Mouse (Mus musculus): ENCODE measurements at regions not wholly inside any gene's neighbourhood (a gene's known extent, or its start where the extent isn't known, plus 50 kb on each side); places are given as distances from the start of the nearest gene placed in this dataset.

- in situ Hi-C loops (cut with MseI, MboI), result no loop called here
Measured at GRCm38 (mm10) chr16:78490245-78490644, 86.3 kb downstream of the D16Ertd472e start.

- in situ Hi-C loops (cut with MseI, MboI), result no loop called here
Measured at GRCm38 (mm10) chr16:78489604-78490003, 86.9 kb downstream of the D16Ertd472e start.

- in situ Hi-C loops (cut with MseI, MboI), result no loop called here
Measured at GRCm38 (mm10) chr16:78486531-78486930, 90.0 kb downstream of the D16Ertd472e start.

- in situ Hi-C loops (cut with MseI, MboI), result no loop called here
Measured at GRCm38 (mm10) chr16:78484319-78484718, 92.2 kb downstream of the D16Ertd472e start.

DNA sequence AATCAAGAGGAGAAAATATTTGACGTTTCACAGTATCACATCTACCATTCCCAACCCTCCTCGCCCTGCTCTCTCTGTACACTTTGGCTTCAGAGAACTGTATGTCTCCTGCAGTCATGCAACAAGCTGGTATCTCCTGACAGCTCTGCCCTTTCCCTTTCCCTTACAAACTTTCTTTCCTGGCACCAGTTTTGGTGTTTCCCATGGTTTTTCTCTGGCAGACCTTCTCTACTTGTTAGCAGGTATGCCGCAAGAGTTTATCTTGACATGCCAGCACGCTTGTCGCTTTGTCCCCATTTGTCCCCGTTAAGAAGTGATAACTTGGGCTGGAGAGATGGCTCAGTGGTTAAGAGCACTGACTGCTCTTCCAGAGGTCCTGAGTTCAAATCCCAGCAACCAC, 94.9 kb downstream of the D16Ertd472e start:
- in situ Hi-C loops (cut with MseI, MboI), result no loop called here

DNA sequence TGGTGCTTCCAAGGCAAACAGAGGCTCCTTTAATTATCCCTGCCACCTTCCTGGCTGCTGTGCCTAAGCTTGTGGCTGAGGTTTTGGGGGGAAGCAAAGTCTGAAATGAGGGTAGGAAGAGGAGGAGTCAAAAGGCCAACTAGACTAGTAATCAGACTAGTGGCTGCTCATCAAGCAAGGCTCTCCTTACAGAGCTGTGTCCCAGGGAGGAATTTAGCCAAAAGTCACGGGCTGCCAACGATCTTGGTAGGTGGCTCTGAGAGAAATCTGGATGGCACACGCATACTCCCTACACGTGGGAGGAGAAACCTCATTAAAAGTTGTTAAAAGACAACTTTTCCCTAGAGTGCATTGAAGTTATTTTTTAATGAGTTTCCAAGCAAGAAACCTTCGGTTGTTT, 95.4 kb downstream of the D16Ertd472e start:
- in situ Hi-C loops (cut with MseI, MboI), result no loop called here

- in situ Hi-C loops (cut with MseI, MboI), result no loop called here
Measured at GRCm38 (mm10) chr16:78480261-78480660, 96.2 kb downstream of the D16Ertd472e start.

DNA sequence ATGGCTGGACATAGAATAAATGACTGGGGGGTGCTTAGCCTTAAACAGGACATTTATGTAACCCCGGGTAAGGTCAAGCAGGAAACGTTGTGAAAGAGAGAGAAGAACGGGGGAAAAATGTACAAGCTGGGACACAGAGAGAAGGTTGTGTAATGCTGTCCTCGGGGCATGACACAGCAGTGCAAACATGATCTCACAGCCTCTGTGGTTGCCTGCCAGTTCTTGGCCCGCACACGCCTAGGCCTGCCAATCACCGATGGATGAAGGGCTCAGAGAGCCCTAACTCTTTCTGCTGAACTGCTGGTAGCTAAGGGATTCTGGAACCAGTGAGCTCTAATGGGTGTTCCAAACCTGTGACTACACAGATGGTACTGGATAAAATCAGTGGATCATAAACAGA, 96.5 kb upstream of the Btg3 start:
- in situ Hi-C loops (cut with MseI, MboI), result no loop called here

- in situ Hi-C loops (cut with MseI, MboI), result loop anchor here in 1 of 2 experiments (10.0 kb wide), 1 partner anchor 175 kb away; no protein-coding TSS in a partner anchor
Measured at GRCm38 (mm10) chr16:78459996-78460395, 83.0 kb upstream of the Btg3 start.

DNA sequence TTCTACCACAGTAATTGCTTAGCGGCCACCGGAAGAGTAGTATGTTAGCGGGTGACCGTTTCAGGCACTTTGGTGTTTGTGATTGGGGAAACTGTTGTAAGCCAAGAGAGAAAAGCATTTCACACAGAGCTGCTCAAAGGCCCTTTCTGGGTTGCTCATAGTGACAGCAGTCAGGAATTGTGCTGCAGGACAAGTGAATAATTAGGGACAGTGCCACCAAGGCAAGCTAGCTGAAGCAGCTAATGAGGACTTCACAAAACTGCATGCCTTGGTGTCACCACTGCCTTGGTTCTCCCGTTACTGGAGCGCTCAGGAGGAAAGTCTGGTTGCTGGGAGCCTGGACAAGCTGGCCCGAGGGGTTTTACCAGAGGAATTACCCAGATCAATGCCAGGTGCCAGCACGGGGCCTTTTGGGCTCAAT, 80.7 kb upstream of the Btg3 start:
- in situ Hi-C loops (cut with MseI, MboI), result loop anchor here in 1 of 2 experiments (10.0 kb wide), 1 partner anchor 177 kb away; no protein-coding TSS in a partner anchor

DNA sequence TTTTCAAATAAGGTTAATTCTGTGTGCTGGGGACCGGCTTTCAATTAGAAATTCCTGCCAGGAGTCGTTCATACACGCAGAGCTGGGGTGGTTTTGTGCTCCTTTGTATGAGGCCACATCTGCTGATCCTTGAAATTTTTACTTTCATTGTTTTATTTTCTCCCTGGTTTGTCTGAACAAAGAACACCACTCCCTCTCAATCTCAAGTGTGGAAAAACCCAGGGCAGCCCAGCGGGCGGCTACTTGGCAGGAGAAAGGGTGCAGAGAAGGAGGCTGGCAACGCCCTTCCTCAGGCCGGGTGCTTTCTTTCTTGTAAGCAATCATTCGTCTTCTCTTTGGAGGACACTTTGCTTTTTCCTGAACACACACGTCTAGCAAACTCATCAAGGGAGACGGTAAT, 79.4 kb upstream of the Btg3 start:
- in situ Hi-C loops (cut with MseI, MboI), result loop anchor here in 1 of 2 experiments (10.0 kb wide), 1 partner anchor 178 kb away; no protein-coding TSS in a partner anchor

GRCm38 (mm10) chr16:78454509-78454908, 77.5 kb upstream of the Btg3 start:
- in situ Hi-C loops (cut with MseI, MboI), result loop anchor here (5.0 to 10.0 kb wide), 2 partner anchors 180 to 183 kb away; no protein-coding TSS in a partner anchor

DNA sequence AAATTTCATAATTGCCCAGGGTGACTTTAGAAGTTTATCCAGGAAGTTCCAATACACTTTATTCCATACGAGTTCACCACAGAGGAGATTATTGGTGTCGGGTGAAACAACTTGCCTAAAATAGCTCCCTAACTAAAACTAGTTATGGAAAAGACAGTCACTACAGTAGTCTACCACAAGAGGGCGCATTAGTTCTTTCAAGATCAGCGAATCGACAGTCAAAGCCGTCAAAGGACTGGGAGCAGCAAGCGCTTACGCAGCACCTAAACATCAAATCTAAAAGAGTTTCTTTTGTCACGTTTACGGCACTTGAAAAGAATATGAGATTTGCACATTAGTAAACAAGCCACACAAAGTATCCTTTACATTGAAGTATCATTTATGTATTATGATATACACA, 75.3 kb upstream of the Btg3 start:
- in situ Hi-C loops (cut with MseI, MboI), result loop anchor here (5.0 to 10.0 kb wide), 2 partner anchors 182 to 185 kb away; no protein-coding TSS in a partner anchor

GRCm38 (mm10) chr16:78451750-78452149, 74.8 kb upstream of the Btg3 start:
- in situ Hi-C loops (cut with MseI, MboI), result loop anchor here (5.0 to 10.0 kb wide), 2 partner anchors 183 to 186 kb away; no protein-coding TSS in a partner anchor

GRCm38 (mm10) chr16:78451251-78451650, 74.3 kb upstream of the Btg3 start:
- in situ Hi-C loops (cut with MseI, MboI), result loop anchor here (5.0 to 10.0 kb wide), 2 partner anchors 184 to 186 kb away; no protein-coding TSS in a partner anchor

DNA sequence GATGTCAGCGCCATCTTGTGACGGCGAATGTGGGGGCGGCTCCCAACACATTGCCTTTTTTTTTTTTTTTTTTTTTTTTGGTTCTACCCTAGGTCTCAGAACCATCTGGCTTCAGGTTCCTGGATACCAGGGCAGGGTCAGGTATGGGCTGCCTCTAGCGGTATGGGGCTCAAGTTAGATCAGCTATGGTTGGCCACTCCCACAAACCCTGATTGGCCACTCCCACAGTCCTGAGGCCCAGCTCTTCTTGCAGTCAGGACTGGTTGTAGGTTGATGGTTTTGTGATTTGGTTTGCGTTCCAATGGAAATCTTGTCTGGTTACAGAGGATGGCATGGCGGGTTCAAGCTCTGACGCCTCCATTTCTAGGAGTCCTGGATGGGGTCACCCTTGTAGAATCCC, 72.2 kb upstream of the Btg3 start:
- in situ Hi-C loops (cut with MseI, MboI), result no loop called here

- in situ Hi-C loops (cut with MseI, MboI), result no loop called here
Measured at GRCm38 (mm10) chr16:78443262-78443661, 66.3 kb upstream of the Btg3 start.

DNA sequence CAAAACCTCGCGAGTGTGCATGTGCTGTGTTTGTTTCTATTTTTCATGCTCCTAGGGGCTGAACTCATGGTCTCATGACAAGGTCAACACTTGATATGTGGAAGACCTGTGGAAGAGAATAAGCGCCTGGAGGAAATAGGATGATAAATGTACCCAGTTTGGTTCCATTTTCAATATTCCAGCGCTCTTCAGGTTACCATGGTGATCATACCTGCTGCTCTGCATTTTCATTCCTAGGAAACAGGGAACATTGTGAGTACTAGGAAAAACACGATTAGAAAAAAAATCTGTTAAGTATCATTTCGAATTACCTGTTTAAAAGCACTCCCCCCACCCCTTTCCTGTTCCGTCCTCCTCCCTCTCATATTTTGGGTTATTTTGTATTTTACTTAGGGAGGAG, 65.8 kb upstream of the Btg3 start:
- in situ Hi-C loops (cut with MseI, MboI), result no loop called here

GRCm38 (mm10) chr16:78441961-78442360, 65.0 kb upstream of the Btg3 start:
- in situ Hi-C loops (cut with MseI, MboI), result no loop called here

DNA sequence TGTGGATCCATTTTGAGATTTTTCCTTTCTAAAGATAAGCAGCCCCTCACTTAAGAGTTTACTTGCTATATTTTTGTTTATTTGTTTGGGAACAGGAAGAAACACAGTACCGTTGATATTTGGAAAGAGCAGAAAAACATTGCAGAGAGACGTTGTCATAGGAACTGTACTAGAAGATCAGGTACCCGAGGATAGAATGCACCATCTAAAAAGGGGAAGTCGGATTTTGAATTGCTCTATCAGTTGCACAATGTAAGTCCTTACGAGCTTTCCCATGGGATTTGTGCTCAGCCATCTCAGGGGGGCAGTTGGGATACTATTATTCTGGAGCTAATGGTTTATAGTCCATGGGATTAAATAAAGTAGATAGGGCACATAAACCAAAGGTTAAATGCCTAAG, 58.7 kb upstream of the Btg3 start:
- in situ Hi-C loops (cut with MseI, MboI), result no loop called here

DNA sequence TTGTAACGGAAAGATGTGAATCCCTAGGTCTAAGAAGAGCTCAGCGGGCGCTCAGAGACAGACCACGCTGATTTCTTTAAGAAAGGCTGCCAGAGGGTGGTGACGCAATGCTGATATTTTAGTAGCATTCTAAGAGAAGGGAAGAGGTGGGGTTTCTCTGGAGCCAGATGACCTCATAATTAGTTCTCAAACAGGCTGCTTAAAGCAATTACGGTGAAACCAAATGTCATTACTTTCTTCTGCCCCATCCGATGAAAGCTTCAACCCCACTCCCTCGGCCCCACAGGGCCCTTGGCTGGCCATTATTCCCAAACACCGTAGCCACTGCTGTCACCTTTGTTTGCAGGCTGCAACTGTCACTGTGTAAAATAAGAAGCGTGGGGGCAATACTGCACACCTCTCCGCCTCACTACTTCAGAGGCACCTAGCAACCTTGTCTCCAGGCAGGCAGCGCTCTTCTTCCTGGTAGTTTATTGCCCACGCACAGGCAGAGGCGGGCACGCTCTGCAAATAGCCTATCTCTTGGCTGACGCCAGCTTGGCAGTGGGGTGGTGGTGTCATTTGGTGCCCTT, 50.6 kb upstream of the Btg3 start:
- in situ Hi-C loops (cut with MseI, MboI), result no loop called here

All from mouse trophoblast stem cell (cell line).